22 mouse cellular contexts compared by ENCODE assay signal in genomic region chr3:107667426-107667825, GRCm38 (mm10). TPM values are rescaled to one million over a fixed set of nuclear protein-coding genes. Genes with fewer than 3 reads are reported as not detected.
"Had no signal": no experiment of that assay in that cellular context is flagged by ENCODE, and none has a peak within 500 bp of the region (broad histone marks: within the 10 kb centered on the region; RNA-seq: fewer than 3 reads in every experiment).

No protein-coding gene starts in this region.

- H3K4me2 ChIP-seq: lung, embryonic 15.5 days; midbrain, embryonic 11.5 days; midbrain, embryonic 13.5 days; midbrain, embryonic 15.5 days; neural tube, embryonic 12.5 days; stomach, embryonic 15.5 days had no signal

- H3K4me3 ChIP-seq: lung, embryonic 15.5 days; megakaryocyte, embryonic 14.5 days; midbrain, embryonic 13.5 days; midbrain, embryonic 15.5 days; neural tube, embryonic 12.5 days; stomach, embryonic 15.5 days had no signal

- H3K27me3 ChIP-seq: lung, embryonic 15.5 days; megakaryocyte, embryonic 14.5 days; midbrain, embryonic 13.5 days; midbrain, embryonic 15.5 days; neural tube, embryonic 12.5 days; stomach, embryonic 15.5 days had no signal

- ATAC-seq: midbrain, embryonic 13.5 days; midbrain, embryonic 15.5 days had no signal

- H3K4me1 ChIP-seq: lung, embryonic 15.5 days; megakaryocyte, embryonic 14.5 days; midbrain, embryonic 13.5 days; midbrain, embryonic 15.5 days; neural tube, embryonic 12.5 days; stomach, embryonic 15.5 days had no signal

- H3K9ac ChIP-seq: lung, embryonic 15.5 days; midbrain, embryonic 13.5 days; midbrain, embryonic 15.5 days; neural tube, embryonic 12.5 days; stomach, embryonic 15.5 days had no signal

- H3K9me3 ChIP-seq: lung, embryonic 15.5 days; megakaryocyte, embryonic 14.5 days; midbrain, embryonic 13.5 days; midbrain, embryonic 15.5 days; neural tube, embryonic 12.5 days; stomach, embryonic 15.5 days had no signal

- DNase-seq: lung, adult 2 months; lung, postnatal 14 days; lung, postnatal 36 days; right cerebral cortex, postnatal 14 days; thymus, adult 2 months; thymus, postnatal 25 days; thymus, postnatal 4 days had no signal

- H3K27ac ChIP-seq: lung, embryonic 15.5 days; macrophage; midbrain, embryonic 13.5 days; midbrain, embryonic 15.5 days; neural tube, embryonic 12.5 days; stomach, embryonic 15.5 days; stomach, postnatal 0 days had no signal

RNA-seq across cellular contexts. Expression of gene Gm10961, which starts 36.3 kb away (rescaled TPM):
- polyA plus RNA-seq: lung, adult 2 months; lung, embryonic 15.5 days; lung, postnatal 0 days; macrophage; midbrain, embryonic 11.5 days; midbrain, embryonic 13.5 days; midbrain, embryonic 15.5 days; midbrain, postnatal 0 days; neural tube, embryonic 12.5 days; neural tube, embryonic 14.5 days; spleen, adult 2 months; stomach, embryonic 15.5 days; stomach, postnatal 0 days; testis, adult 2 months; thymus, adult 2 months; urinary bladder, adult 2 months had no signal
